Mouse (Mus musculus) stomach, postnatal 0 days (tissue): Measurements from ENCODE around the gene Lclat1. TPM values are rescaled to one million over a fixed set of nuclear protein-coding genes. Genes with fewer than 3 reads are reported as not detected.

Experiments
- ATAC-seq: fragments of 200-750 bp; cut with Nextera tagmentation; 2 replicates; pipeline ENCODE4 v1.8.0; 2017; ENCODE audit not compliant: low FRiP score, low TSS enrichment
- DNase-seq: peaks from one replicate; pipeline ENCODE4 v3.0.0-alpha.2; 2016; ENCODE audit warnings: low spot score
- H3K27ac ChIP-seq: fragments of 300-500 bp; sonication (generic); replicated peaks from 2 replicates; pipeline ENCODE4 v1.5.1; 2014; ENCODE audit warnings: mild to moderate bottlenecking, control low read depth
- H3K27me3 ChIP-seq: fragments of 300-500 bp; sonication (generic); 2 replicates; pipeline ENCODE4 v1.6.1; 2014; ENCODE audit warnings: low read length; ENCODE audit not compliant: control insufficient read depth, insufficient read depth
- H3K36me3 ChIP-seq: fragments of 300-500 bp; sonication (generic); 2 replicates; pipeline ENCODE4 v1.6.1; 2014; ENCODE audit warnings: low read length, mixed read lengths; ENCODE audit not compliant: control insufficient read depth, insufficient read depth
- H3K4me1 ChIP-seq: fragments of 300-500 bp; sonication (generic); replicated peaks from 2 replicates; pipeline ENCODE4 v1.6.1; 2014; ENCODE audit warnings: antibody characterized with exemption; ENCODE audit not compliant: control insufficient read depth, insufficient read depth
- H3K4me2 ChIP-seq: fragments of 300-500 bp; sonication (generic); replicated peaks from 2 replicates; pipeline ENCODE4 v1.6.1; 2014; ENCODE audit warnings: low read depth, mild to moderate bottlenecking, control low read depth, moderate library complexity
- H3K4me3 ChIP-seq: fragments of 300-500 bp; sonication (generic); 2 replicates; pipeline ENCODE4 v1.5.1; 2014; ENCODE audit warnings: low read depth, low read length, control low read depth
- H3K9ac ChIP-seq: fragments of 300-500 bp; sonication (generic); 2 replicates; pipeline ENCODE4 v1.6.1; 2014; ENCODE audit warnings: mild to moderate bottlenecking, low read length, control low read depth, mixed read lengths
- H3K9me3 ChIP-seq: fragments of 300-500 bp; sonication (generic); 2 replicates; pipeline ENCODE4 v1.6.1; 2016; ENCODE audit warnings: low read length; ENCODE audit not compliant: control insufficient read depth
- CTCF ChIP-seq: IDR thresholded peaks from 2 replicates; pipeline ENCODE4 v1.5.1; 2016; ENCODE audit warnings: antibody characterized with exemption, low read depth, mild to moderate bottlenecking, moderate library complexity
- EP300 ChIP-seq: optimal IDR thresholded peaks from 2 replicates; pipeline ENCODE3; 2016; ENCODE audit warnings: antibody characterized with exemption
- WGBS: fragments of 180-500 bp; shearing (Covaris S2); extraction: QIAGEN DNeasy Blood & Tissue Kit; methylation state at CpG from one replicate; pipeline ENCODE4 v1.1.7; 2014; 5-methylcytosine and 5-hydroxymethylcytosine counted together
- polyA plus RNA-seq: library from polyadenylated mRNA; unstranded; fragments of >200 nt; fragmentation: Nextera tagmentation; extraction: Ambion mirVana; gene quantifications from 2 replicates; pipeline ENCODE4 v1.2.1, GENCODE M21; 2015

The Lclat1 gene
- polyA plus RNA-seq, 1 experiment from 2014 or later = 4.3 TPM

GRCm38 (mm10) chr17:73063299-73063698 is 44.5 kb upstream of the Lclat1 start:
- H3K4me1 ChIP-seq = peaks cover 8% of the 10 kb centered on the region; the same call in 1 of the 2 replicates
- H3K4me2 ChIP-seq = no peak overlapping the region
- H3K9ac ChIP-seq = no peak overlapping the region
- WGBS = 68% methylated on average over 2 of the region's 2 CpGs
- no peak overlapping the region for H3K27ac ChIP-seq
- no peaks in the 10 kb centered on the region for H3K36me3 ChIP-seq
- no peaks in the 10 kb centered on the region for H3K27me3 ChIP-seq
- DNase-seq (no peak), ATAC-seq (no peak)
- TF ChIP-seq CTCF (no peak), EP300 (no peak)
- H3K9me3 ChIP-seq = no peaks in the 10 kb centered on the region
- H3K4me3 ChIP-seq = no peak overlapping the region

GRCm38 (mm10) chr17:73063781-73064180 is 44.0 kb upstream of the Lclat1 start:
- H3K9me3 ChIP-seq = no peaks in the 10 kb centered on the region
- no peaks in the 10 kb centered on the region for H3K27me3 ChIP-seq
- peaks cover 8% of the 10 kb centered on the region; the same call in 1 of the 2 replicates for H3K4me1 ChIP-seq
- TF ChIP-seq CTCF = no peak
- no peak for TF ChIP-seq EP300
- WGBS = 79% methylated on average over 1 of the region's 1 CpGs
- ATAC-seq (no peak), DNase-seq (no peak)
- H3K36me3 ChIP-seq = no peaks in the 10 kb centered on the region
- H3K4me3 ChIP-seq = no peak overlapping the region
- H3K27ac ChIP-seq = no peak overlapping the region
- no peak overlapping the region for H3K9ac ChIP-seq
- H3K4me2 ChIP-seq = no peak overlapping the region

GRCm38 (mm10) chr17:73066387-73067169 is 41.2 kb upstream of the Lclat1 start:
- 55% methylated on average over 9 of the region's 9 CpGs for WGBS
- Histone ChIP-seq H3K4me1 (peaks cover 8% of the 10 kb centered on the region), H3K27ac (peak overlapping the region; percentile 41; the same call in 1 of the 2 replicates), H3K4me3 (no peak overlapping the region), H3K27me3 (no peaks in the 10 kb centered on the region), H3K4me2 (no peak overlapping the region), H3K36me3 (no peaks in the 10 kb centered on the region), H3K9ac (no peak overlapping the region), H3K9me3 (no peaks in the 10 kb centered on the region)
- no peak for ATAC-seq
- no peak for DNase-seq
- no peak for TF ChIP-seq CTCF
- no peak for TF ChIP-seq EP300

- H3K27ac ChIP-seq = peak overlapping the region; percentile 79
- no peaks in the 10 kb centered on the region for H3K27me3 ChIP-seq
- no peaks in the 10 kb centered on the region for H3K9me3 ChIP-seq
- H3K4me3 ChIP-seq = no peak overlapping the region
- H3K36me3 ChIP-seq = no peaks in the 10 kb centered on the region
- ATAC-seq = peak; percentile 31; the same call in 1 of the 2 replicates
- 25% methylated on average over 11 of the region's 11 CpGs for WGBS
- 0 out of 2 replicates have a peak overlapping the region, but pooled peaks have one; percentile 15 for H3K4me2 ChIP-seq
- peak; percentile 27 for DNase-seq
- H3K9ac ChIP-seq = no peak overlapping the region
- H3K4me1 ChIP-seq = peaks cover 8% of the 10 kb centered on the region
- TF ChIP-seq CTCF = no peak
- no peak for TF ChIP-seq EP300
Measured at GRCm38 (mm10) chr17:73067423-73067822, 40.4 kb upstream of the Lclat1 start.

GRCm38 (mm10) chr17:73068321-73068992 is 39.3 kb upstream of the Lclat1 start:
- no peaks in the 10 kb centered on the region for H3K9me3 ChIP-seq
- DNase-seq = no peak
- no peak for ATAC-seq
- H3K27ac ChIP-seq = peak overlapping the region; percentile 79
- TF ChIP-seq EP300 = no peak
- TF ChIP-seq CTCF = no peak
- H3K9ac ChIP-seq = no peak overlapping the region
- 42% methylated on average over 10 of the region's 10 CpGs for WGBS
- peaks cover 8% of the 10 kb centered on the region for H3K4me1 ChIP-seq
- no peaks in the 10 kb centered on the region for H3K36me3 ChIP-seq
- no peak overlapping the region for H3K4me2 ChIP-seq
- H3K4me3 ChIP-seq = no peak overlapping the region
- no peaks in the 10 kb centered on the region for H3K27me3 ChIP-seq

- Histone ChIP-seq H3K27me3 (no peaks in the 10 kb centered on the region), H3K27ac (no peak overlapping the region), H3K9ac (no peak overlapping the region), H3K36me3 (no peaks in the 10 kb centered on the region), H3K4me2 (no peak overlapping the region), H3K4me1 (peaks cover 8% of the 10 kb centered on the region), H3K4me3 (no peak overlapping the region), H3K9me3 (no peaks in the 10 kb centered on the region)
- no peak for DNase-seq
- ATAC-seq = no peak
- TF ChIP-seq EP300 (no peak), CTCF (no peak)
- WGBS = 81% methylated on average over 2 of the region's 2 CpGs
Measured at GRCm38 (mm10) chr17:73070466-73070865, 37.3 kb upstream of the Lclat1 start.
